Mouse (Mus musculus) CH12.LX (cell line): ENCODE measurements at regions not wholly inside any gene's neighbourhood (a gene's known extent, or its start where the extent isn't known, plus 50 kb on each side); places are given as distances from the start of the nearest gene placed in this dataset.

Source experiments
- DNase-seq: peaks from one replicate; pipeline ENCODE4 v3.0.0-alpha.2; 2013; ENCODE audit errors: extremely low read depth
- H3K27ac ChIP-seq: 2 replicates; pipeline ENCODE4 v1.5.1; 2012; ENCODE audit warnings: low read depth, mild to moderate bottlenecking, control low read depth, moderate library complexity; ENCODE audit not compliant: insufficient read depth
- H3K27me3 ChIP-seq: replicated peaks from 2 replicates; pipeline ENCODE3; 2012; ENCODE audit warnings: inconsistent platforms
- H3K36me3 ChIP-seq, 2 experiments: replicated peaks in 1 of 2; 2 replicates each; pipeline versions ENCODE3 to v1.6.1; 2012; ENCODE audit warnings: inconsistent platforms in 1 of 2, low read length in 1 of 2, mild to moderate bottlenecking in 1 of 2, mixed read lengths in 1 of 2, moderate library complexity in 1 of 2; ENCODE audit not compliant: control insufficient read depth in 1 of 2, insufficient read depth in 1 of 2
- H3K4me1 ChIP-seq, 2 experiments: 2 replicates each; pipeline ENCODE4 v1.6.1; 2012; ENCODE audit warnings: inconsistent platforms in 1 of 2, moderate library complexity in 1 of 2; ENCODE audit not compliant: insufficient read depth in 2 of 2, control insufficient read depth in 1 of 2
- H3K4me2 ChIP-seq: 2 replicates; pipeline ENCODE4 v1.6.1; 2012; ENCODE audit warnings: low read depth, mild to moderate bottlenecking, control low read depth; ENCODE audit not compliant: poor library complexity, insufficient read depth, severe bottlenecking
- H3K4me3 ChIP-seq, 3 experiments: fragments of 150-350 bp in 1 of 3; sonication (generic) in 1 of 3; replicated peaks in 1 of 3; 2 replicates each; pipeline versions ENCODE3 to v1.5.1; 2011 to 2012; ENCODE audit warnings: low read depth in 2 of 3, low read length in 2 of 3, mild to moderate bottlenecking in 2 of 3, moderate library complexity in 2 of 3, control low read depth in 1 of 3, improper control_type of control experiment in 1 of 3, inconsistent platforms in 1 of 3, mixed read lengths in 1 of 3; ENCODE audit not compliant: poor library complexity in 1 of 3
- H3K79me2 ChIP-seq: replicated peaks from 2 replicates; pipeline ENCODE4 v1.6.1; 2012; ENCODE audit warnings: mild to moderate bottlenecking, moderate library complexity; ENCODE audit not compliant: control insufficient read depth, poor library complexity, insufficient read depth, severe bottlenecking; ENCODE audit errors: extremely low read depth
- H3K9ac ChIP-seq: 2 replicates; pipeline ENCODE4 v1.6.1; 2012; ENCODE audit warnings: low read depth, mild to moderate bottlenecking, control low read depth, moderate library complexity; ENCODE audit not compliant: insufficient read depth
- H3K9me3 ChIP-seq: replicated peaks from 2 replicates; pipeline ENCODE3; 2012; ENCODE audit warnings: low read length, inconsistent platforms, mixed read lengths
- BHLHE40 ChIP-seq: IDR thresholded peaks from 2 replicates; pipeline ENCODE4 v1.6.1; 2011; ENCODE audit warnings: mild to moderate bottlenecking, low read depth, low read length, improper control_type of control experiment
- CHD1 ChIP-seq: IDR thresholded peaks from 2 replicates; pipeline ENCODE4 v1.6.1; 2012; ENCODE audit warnings: low read depth, low read length, improper control_type of control experiment, inconsistent platforms
- CHD2 ChIP-seq: IDR thresholded peaks from 2 replicates; pipeline ENCODE4 v1.6.1; 2011; ENCODE audit warnings: low read length, improper control_type of control experiment
- CTCF ChIP-seq, 2 experiments: IDR thresholded peaks in 1 of 2; conservative IDR thresholded peaks in 1 of 2; 2 replicates each; pipeline ENCODE4 v1.5.1; 2011 to 2012; ENCODE audit warnings: low read depth in 2 of 2, low read length in 2 of 2, improper control_type of control experiment in 1 of 2, inconsistent platforms in 1 of 2, mild to moderate bottlenecking in 1 of 2, moderate library complexity in 1 of 2
- E2F4 ChIP-seq: IDR thresholded peaks from 2 replicates; pipeline ENCODE4 v1.6.1; 2011; ENCODE audit warnings: low read depth, low read length, improper control_type of control experiment; ENCODE audit not compliant: insufficient replicate concordance
- ELF1 ChIP-seq: IDR thresholded peaks from 2 replicates; pipeline ENCODE4 v1.6.1; 2014; ENCODE audit warnings: low read depth, mild to moderate bottlenecking, inconsistent platforms, low read length, improper control_type of control experiment
- EP300 ChIP-seq: IDR thresholded peaks from 2 replicates; pipeline ENCODE4 v1.6.1; 2011; ENCODE audit warnings: low read length, improper control_type of control experiment
- IRF4 ChIP-seq: IDR thresholded peaks from 2 replicates; pipeline ENCODE4 v1.6.1; 2014; ENCODE audit warnings: low read depth, mild to moderate bottlenecking, inconsistent platforms, low read length, improper control_type of control experiment
- JUN ChIP-seq: IDR thresholded peaks from 2 replicates; pipeline ENCODE4 v1.6.1; 2011; ENCODE audit warnings: low read depth, mild to moderate bottlenecking, low read length, improper control_type of control experiment, moderate library complexity; ENCODE audit not compliant: insufficient read depth
- MAZ ChIP-seq: IDR thresholded peaks from 2 replicates; pipeline ENCODE4 v1.6.1; 2012; ENCODE audit warnings: low read depth, mild to moderate bottlenecking, inconsistent platforms, low read length, improper control_type of control experiment, moderate library complexity
- MEF2A ChIP-seq: IDR thresholded peaks from 2 replicates; pipeline ENCODE4 v1.6.1; 2014; ENCODE audit warnings: low read depth, mild to moderate bottlenecking, inconsistent platforms, low read length, improper control_type of control experiment, borderline replicate concordance
- MXI1 ChIP-seq: IDR thresholded peaks from 2 replicates; pipeline ENCODE4 v1.6.1; 2011; ENCODE audit warnings: mild to moderate bottlenecking, low read depth, low read length, improper control_type of control experiment
- MYC ChIP-seq: IDR thresholded peaks from 2 replicates; pipeline ENCODE4 v1.6.1; 2011; ENCODE audit warnings: low read depth, mild to moderate bottlenecking, improper control_type of control experiment, low read length
- NELFE ChIP-seq: IDR thresholded peaks from 2 replicates; pipeline ENCODE4 v1.6.1; 2011; ENCODE audit warnings: low read depth, low read length, improper control_type of control experiment
- NRF1 ChIP-seq: IDR thresholded peaks from 2 replicates; pipeline ENCODE4 v1.6.1; 2014; ENCODE audit warnings: low read depth, mild to moderate bottlenecking, inconsistent platforms, low read length, improper control_type of control experiment, moderate library complexity
- POLR2A ChIP-seq: IDR thresholded peaks from 2 replicates; pipeline ENCODE4 v1.6.1; 2011; ENCODE audit warnings: low read depth, mild to moderate bottlenecking, improper control_type of control experiment, low read length
- POLR2AphosphoS2 ChIP-seq: IDR thresholded peaks from 2 replicates; pipeline ENCODE4 v1.6.1; 2011; ENCODE audit warnings: low read depth, low read length, improper control_type of control experiment
- RAD21 ChIP-seq: IDR thresholded peaks from 2 replicates; pipeline ENCODE4 v1.6.1; 2011; ENCODE audit warnings: low read depth, mild to moderate bottlenecking, low read length, improper control_type of control experiment, moderate library complexity
- SIN3A ChIP-seq: IDR thresholded peaks from 2 replicates; pipeline ENCODE4 v1.6.1; 2012; ENCODE audit warnings: low read length, improper control_type of control experiment, inconsistent platforms
- SMC3 ChIP-seq: IDR thresholded peaks from 2 replicates; pipeline ENCODE4 v1.6.1; 2011; ENCODE audit warnings: low read depth, low read length, improper control_type of control experiment
- TBP ChIP-seq: conservative IDR thresholded peaks from 2 replicates; pipeline ENCODE4 v1.6.1; 2011; ENCODE audit warnings: low read depth, low read length, improper control_type of control experiment
- TCF12 ChIP-seq: IDR thresholded peaks from 2 replicates; pipeline ENCODE4 v1.6.1; 2014; ENCODE audit warnings: low read depth, mild to moderate bottlenecking, inconsistent platforms, low read length, improper control_type of control experiment
- UBTF ChIP-seq: IDR thresholded peaks from 2 replicates; pipeline ENCODE4 v1.6.1; 2012; ENCODE audit warnings: low read depth, mild to moderate bottlenecking, inconsistent platforms, low read length, improper control_type of control experiment, moderate library complexity
- USF2 ChIP-seq: conservative IDR thresholded peaks from 2 replicates; pipeline ENCODE4 v1.6.1; 2011; ENCODE audit warnings: low read depth, low read length, improper control_type of control experiment
- ZC3H11A ChIP-seq: IDR thresholded peaks from 2 replicates; pipeline ENCODE4 v1.6.1; 2012; ENCODE audit warnings: low read depth, mild to moderate bottlenecking, inconsistent platforms, low read length, improper control_type of control experiment
- ZMIZ1 ChIP-seq: IDR thresholded peaks from 2 replicates; pipeline ENCODE4 v1.6.1; 2012; ENCODE audit warnings: low read depth, mild to moderate bottlenecking, inconsistent platforms, low read length, improper control_type of control experiment
- ZNF384 ChIP-seq: IDR thresholded peaks from 2 replicates; pipeline ENCODE4 v1.6.1; 2012; ENCODE audit warnings: low read depth, low read length, improper control_type of control experiment, inconsistent platforms
- dilution Hi-C: fragments of 300-500 bp; cut with MboI; formaldehyde crosslinking; loops from 2 replicates; pipeline ENCODE4 v1.14.3; 2020; ENCODE audit warnings: low sequenced_read_pairs; ENCODE audit not compliant: extremely low pct_unique_long_range_greater_than_20kb, extremely low pct_ligation_motif_present
- in situ Hi-C: fragments of 300-500 bp; cut with MboI; formaldehyde crosslinking; loops from 3 replicates; pipeline ENCODE4 v1.14.3; 2019; ENCODE audit warnings: low sequenced_read_pairs, low pct_ligation_motif_present, low pct_unique_long_range_greater_than_20kb, mixed read lengths

DNA sequence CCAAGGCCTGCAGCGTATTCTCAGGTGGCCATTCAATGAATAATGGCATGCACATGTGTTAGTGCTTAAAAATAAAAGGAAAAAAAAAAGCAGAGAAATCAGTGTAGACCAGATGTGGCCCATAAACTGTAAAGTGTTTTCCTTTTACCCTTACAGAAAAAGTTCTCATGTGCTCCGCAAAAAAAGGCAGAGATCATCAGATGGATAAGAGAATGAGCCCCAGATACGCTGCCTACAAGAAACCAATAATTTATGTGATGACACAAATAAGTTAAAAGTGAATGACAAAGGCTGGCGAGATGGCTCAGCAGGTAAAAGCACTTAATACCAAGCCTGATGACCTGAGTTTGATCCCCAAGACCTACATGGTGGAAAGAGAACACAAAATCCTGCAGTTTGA, 70.5 kb upstream of the Eln start:
- no peak overlapping the region for H3K4me2 ChIP-seq
- peaks cover 0 to 3% of the 10 kb centered on the region in 2 experiments; a peak in 1 of 4 replicates for H3K4me1 ChIP-seq
- H3K9me3 ChIP-seq: peaks cover 11% of the 10 kb centered on the region
- no peaks in the 10 kb centered on the region for H3K79me2 ChIP-seq
- H3K9ac ChIP-seq: no peak overlapping the region
- no peak overlapping the region for H3K4me3 ChIP-seq
- no peak for DNase-seq
- peaks cover 26% of the 10 kb centered on the region for H3K27me3 ChIP-seq
- no peaks in the 10 kb centered on the region for H3K36me3 ChIP-seq
- TF ChIP-seq MXI1 (no peak), TBP (no peak), ZMIZ1 (no peak), POLR2AphosphoS2 (no peak), UBTF (no peak), SMC3 (no peak), EP300 (no peak), CHD2 (no peak), USF2 (no peak), CHD1 (no peak), NRF1 (no peak), POLR2A (no peak), ELF1 (no peak), MAZ (no peak), E2F4 (no peak), MEF2A (no peak), ZNF384 (no peak), BHLHE40 (no peak), CTCF (conservative IDR thresholded peaks at IDR 0.05 in 1 of 2, IDR thresholded peaks at IDR 0.05 in 1 of 2; ENCODE audit: low read depth in 2 of 2, low read length in 2 of 2) (no peak), NELFE (no peak)
- in situ Hi-C loops: no loop called here
- no peak overlapping the region for H3K27ac ChIP-seq
- dilution Hi-C loops: no loop called here

DNA sequence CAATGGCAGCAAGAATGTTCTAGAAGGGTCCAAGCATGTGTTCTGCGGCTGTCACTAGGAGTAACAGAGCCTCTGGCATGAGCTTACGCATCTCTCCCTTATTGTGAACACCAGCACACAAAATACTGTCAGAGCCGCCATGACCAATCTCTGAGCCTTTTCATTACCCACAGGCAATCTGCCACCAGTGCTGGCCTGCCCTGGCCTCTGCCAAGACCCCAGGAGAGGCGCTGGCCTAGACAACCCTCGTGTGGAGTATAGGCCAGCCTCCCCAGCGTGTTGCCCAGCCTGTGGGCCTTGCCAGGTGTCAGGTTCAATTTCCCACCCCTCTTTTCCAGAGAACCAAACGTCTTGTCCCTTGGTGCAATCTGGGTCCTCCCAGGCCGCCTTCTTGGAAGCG, 62.0 kb upstream of the Eln start:
- TF ChIP-seq MYC: no peak
- TF ChIP-seq SIN3A: no peak
- TF ChIP-seq MAZ: no peak
- no peak for TF ChIP-seq RAD21
- no peak for TF ChIP-seq ZMIZ1
- TF ChIP-seq TCF12: no peak
- TF ChIP-seq MEF2A: no peak
- no peak for TF ChIP-seq JUN
- TF ChIP-seq ZNF384: no peak
- no peak for TF ChIP-seq IRF4
- no peak for TF ChIP-seq ZC3H11A
- H3K36me3 ChIP-seq: no peaks in the 10 kb centered on the region
- no peak overlapping the region for H3K9ac ChIP-seq
- H3K9me3 ChIP-seq: peaks cover 9% of the 10 kb centered on the region
- H3K79me2 ChIP-seq: no peaks in the 10 kb centered on the region
- in situ Hi-C loops (no loop called here), dilution Hi-C loops (no loop called here)
- peaks cover 45% of the 10 kb centered on the region for H3K27me3 ChIP-seq
- no peak overlapping the region for H3K27ac ChIP-seq
- H3K4me1 ChIP-seq: no peaks in the 10 kb centered on the region
- DNase-seq: no peak
- no peak overlapping the region for H3K4me2 ChIP-seq
- no peak overlapping the region for H3K4me3 ChIP-seq
